Mouse (Mus musculus) lung, postnatal 10 days (tissue): ENCODE results near the gene Ctsd.

ENCODE experiments used
- DNase-seq: peaks from one replicate; pipeline ENCODE4 v3.0.0; 2021

Gene Ctsd

GRCm38 (mm10) chr7:142331281-142331680 is 56.6 kb downstream of the Ctsd start:
- DNase-seq: no peak

- DNase-seq: peak; percentile 51
These were observed 57.5 kb downstream of the Ctsd start for GRCm38 (mm10) chr7:142330271-142330724.

GRCm38 (mm10) chr7:142328507-142328906 is 59.3 kb downstream of the Ctsd start:
- DNase-seq: no peak

- DNase-seq: no peak
These were observed 61.0 kb downstream of the Ctsd start for GRCm38 (mm10) chr7:142326714-142327445.
